In the genomic region with DNA sequence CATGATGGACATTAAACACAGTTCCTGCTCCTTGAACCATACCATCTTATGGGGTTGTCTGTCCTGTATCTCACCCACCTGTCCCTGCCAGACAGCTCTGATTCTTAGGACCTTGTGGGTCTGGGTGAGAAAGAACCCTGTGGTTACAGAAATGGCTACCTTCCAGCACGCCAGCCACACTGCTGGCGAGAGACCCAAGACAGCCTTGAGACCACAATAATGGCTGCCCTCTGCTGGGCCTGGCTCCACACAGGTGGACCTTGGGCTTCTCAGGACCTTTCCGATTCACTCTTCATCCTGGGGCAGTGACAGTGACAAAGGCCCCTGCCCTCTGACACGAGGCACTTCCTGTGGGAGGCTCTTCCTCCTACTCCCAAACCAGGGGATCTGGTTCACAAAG, we compare ENCODE assay signal across 25 mouse cellular contexts. TPM values are rescaled to one million over a fixed set of nuclear protein-coding genes. Genes with fewer than 3 reads are reported as not detected.
DNase-seq lines count a peak whose midpoint lies in the region; ATAC-seq lines count a peak whose summit lies in the region.
"Had no signal": no experiment of that assay in that cellular context is flagged by ENCODE, and none has a peak within 500 bp of the region (broad histone marks: within the 10 kb centered on the region; RNA-seq: fewer than 3 reads in every experiment).

No protein-coding gene starts in this region.

- H3K27me3 ChIP-seq in hindbrain, embryonic 15.5 days, result no peaks in the 10 kb centered on the region
- no peaks in the 10 kb centered on the region for H3K27me3 ChIP-seq in hindbrain, embryonic 11.5 days (ENCODE audit: control insufficient read depth, insufficient read depth, low read length)
- H3K27me3 ChIP-seq: limb, embryonic 12.5 days; lung, embryonic 15.5 days had no signal

- H3K4me3 ChIP-seq in hindbrain, embryonic 15.5 days, result no peak overlapping the region
- H3K4me3 ChIP-seq in hindbrain, embryonic 11.5 days (ENCODE audit: low read depth, low read length), result no peak overlapping the region
- H3K4me3 ChIP-seq: limb, embryonic 12.5 days; liver, embryonic 12.5 days; lung, embryonic 15.5 days had no signal

- H3K9ac ChIP-seq in hindbrain, embryonic 15.5 days, result no peak overlapping the region
- no peak overlapping the region for H3K9ac ChIP-seq in hindbrain, embryonic 11.5 days (ENCODE audit: low read depth, low read length)
- H3K9ac ChIP-seq: forebrain, postnatal 0 days; limb, embryonic 12.5 days; liver, embryonic 12.5 days; lung, embryonic 15.5 days had no signal

- 55% methylated on average over 4 of the region's 4 CpGs for WGBS in hindbrain, embryonic 15.5 days
- WGBS in hindbrain, embryonic 11.5 days, result 82% methylated on average over 4 of the region's 4 CpGs

- peak; percentile 89 for DNase-seq in heart, adult 11 months
- no peak for DNase-seq in heart, postnatal 4 days
- no peak for DNase-seq in hindbrain, embryonic 11.5 days (ENCODE audit: low spot score)
- DNase-seq in right cerebral cortex, postnatal 25 days, result peak; percentile 19
- DNase-seq in right cerebral cortex, postnatal 14 days, result no peak
- peak; percentile 49 for DNase-seq in skeletal muscle tissue, adult 2 months (ENCODE audit: low read depth, low spot score)
- no peak for DNase-seq in layer of hippocampus, adult 11-12 months (ENCODE audit: low spot score)
- DNase-seq: B cell, adult 2 months; cerebellum, adult 8-10 months; kidney, adult 2 months; kidney, postnatal 10 days; lung, postnatal 4 days; thymus, postnatal 36 days had no signal

- H3K27ac ChIP-seq in hindbrain, embryonic 15.5 days (replicated peaks), result no peak overlapping the region
- no peak overlapping the region for H3K27ac ChIP-seq in hindbrain, embryonic 11.5 days (ENCODE audit: low read depth, low read length)
- H3K27ac ChIP-seq: limb, embryonic 12.5 days; liver, embryonic 12.5 days; lung, embryonic 15.5 days had no signal

- peak; percentile 21; the same call in 1 of the 2 replicates for ATAC-seq in hindbrain, embryonic 15.5 days (ENCODE audit: low FRiP score, low read depth)
- no peak; the same call in 1 of the 2 replicates for ATAC-seq in hindbrain, embryonic 11.5 days (ENCODE audit: low FRiP score)
- ATAC-seq: forebrain, postnatal 0 days; inflammation-experienced regulatory T-cells, adult 6 months; liver, embryonic 12.5 days had no signal

- H3K9me3 ChIP-seq in hindbrain, embryonic 15.5 days, result no peaks in the 10 kb centered on the region
- H3K9me3 ChIP-seq in hindbrain, embryonic 11.5 days (ENCODE audit: control insufficient read depth, low read length), result no peaks in the 10 kb centered on the region
- H3K9me3 ChIP-seq: limb, embryonic 12.5 days; liver, embryonic 12.5 days; lung, embryonic 15.5 days had no signal

- peaks cover 29% of the 10 kb centered on the region for H3K36me3 ChIP-seq in hindbrain, embryonic 15.5 days
- H3K36me3 ChIP-seq in hindbrain, embryonic 11.5 days (ENCODE audit: control insufficient read depth, insufficient read depth, low read length), result peaks cover 5% of the 10 kb centered on the region; the same call in 1 of the 2 replicates
- H3K36me3 ChIP-seq: liver, embryonic 12.5 days had no signal

- H3K4me1 ChIP-seq in hindbrain, embryonic 15.5 days (replicated peaks), result peaks cover 7% of the 10 kb centered on the region
- peaks cover 4% of the 10 kb centered on the region; the same call in 1 of the 2 replicates for H3K4me1 ChIP-seq in hindbrain, embryonic 11.5 days (replicated peaks; ENCODE audit: control insufficient read depth, insufficient read depth, low read length)
- H3K4me1 ChIP-seq: limb, embryonic 12.5 days; liver, embryonic 12.5 days; lung, embryonic 15.5 days had no signal

- H3K4me2 ChIP-seq in hindbrain, embryonic 15.5 days, result no peak overlapping the region
- no peak overlapping the region for H3K4me2 ChIP-seq in hindbrain, embryonic 11.5 days (replicated peaks; ENCODE audit: low read depth, low read length)
- H3K4me2 ChIP-seq: limb, embryonic 12.5 days; liver, embryonic 12.5 days; lung, embryonic 15.5 days had no signal

RNA-seq across cellular contexts. Expression of a gene that starts 9.8 kb away (rescaled TPM):
- 10 to 100 TPM; 82.4 to 91.9 TPM for total RNA-seq in heart, postnatal 4 days (2021)
- 36.7 and 46.3 TPM in 2 replicates for polyA plus RNA-seq in hindbrain, embryonic 15.5 days (2015; fragmentation: Nextera tagmentation; extraction: Ambion mirVana)
- polyA plus RNA-seq in hindbrain, embryonic 11.5 days (2014; fragmentation: Nextera tagmentation; extraction: Ambion mirVana), result 23.6 and 24.4 TPM in 2 replicates

RNA-seq across cellular contexts. Expression of a gene that starts 10.0 kb away (rescaled TPM):
- not detected for total RNA-seq in heart, postnatal 4 days (2021)
- 0.41 and 0.68 TPM in 2 replicates for polyA plus RNA-seq in hindbrain, embryonic 15.5 days (2015; fragmentation: Nextera tagmentation; extraction: Ambion mirVana)
- polyA plus RNA-seq in hindbrain, embryonic 11.5 days (2014; fragmentation: Nextera tagmentation; extraction: Ambion mirVana), result 0.27 and 0.40 TPM in 2 replicates
- total RNA-seq: adrenal gland, postnatal 4 days; forebrain, postnatal 0 days; heart, adult 18-20 months; layer of hippocampus, adult 8-10 months; left cerebral cortex, postnatal 10 days; midbrain, postnatal 0 days had no signal
- polyA plus RNA-seq: kidney, adult 2 months; spleen, adult 2 months had no signal

RNA-seq across cellular contexts. Expression of a gene that starts 40.9 kb away (rescaled TPM):
- total RNA-seq in heart, postnatal 4 days (2021), result 100 to 1,000 TPM; 291 to 295 TPM
- 469 and 479 TPM in 2 replicates for polyA plus RNA-seq in hindbrain, embryonic 15.5 days (2015; fragmentation: Nextera tagmentation; extraction: Ambion mirVana)
- 613 and 675 TPM in 2 replicates for polyA plus RNA-seq in hindbrain, embryonic 11.5 days (2014; fragmentation: Nextera tagmentation; extraction: Ambion mirVana)

RNA-seq across cellular contexts. Expression of a gene that starts 42.9 kb away (rescaled TPM):
- 10 to 100 TPM; 15.2 to 23.1 TPM for total RNA-seq in heart, postnatal 4 days (2021)
- 39.3 and 39.7 TPM in 2 replicates for polyA plus RNA-seq in hindbrain, embryonic 15.5 days (2015; fragmentation: Nextera tagmentation; extraction: Ambion mirVana)
- polyA plus RNA-seq in hindbrain, embryonic 11.5 days (2014; fragmentation: Nextera tagmentation; extraction: Ambion mirVana), result 3.0 and 4.4 TPM in 2 replicates
- polyA plus RNA-seq: inflammation-experienced regulatory T-cells, adult 6 months had no signal

RNA-seq across cellular contexts. Expression of a gene that starts 50.9 kb away (rescaled TPM):
- total RNA-seq in heart, postnatal 4 days (2021), result 1 to 10 TPM; 7.4 to 8.2 TPM
- polyA plus RNA-seq in hindbrain, embryonic 15.5 days (2015; fragmentation: Nextera tagmentation; extraction: Ambion mirVana), result 21.1 and 25.4 TPM in 2 replicates
- 14.9 and 22.0 TPM in 2 replicates for polyA plus RNA-seq in hindbrain, embryonic 11.5 days (2014; fragmentation: Nextera tagmentation; extraction: Ambion mirVana)

Comparison
In these comparisons a context has a peak if more than half of its experiments do, and no peak if none do; other contexts are left out.
1. DNase-seq: peak in heart, adult 11 months (single experiment), right cerebral cortex, postnatal 25 days (single experiment) and skeletal muscle tissue, adult 2 months (single experiment); none in heart, postnatal 4 days (single experiment), hindbrain, embryonic 11.5 days (single experiment), right cerebral cortex, postnatal 14 days (single experiment) and layer of hippocampus, adult 11-12 months (single experiment).